Mouse (Mus musculus) cortical plate, adult 2 months (tissue): ENCODE data around the gene Chd9. TPM values are rescaled to one million over a fixed set of nuclear protein-coding genes. Genes with fewer than 3 reads are reported as not detected.

Source experiments
- H3K27ac ChIP-seq: fragments of 200-500 bp; 2 replicates; pipeline ENCODE4 v1.5.1; 2012; ENCODE audit warnings: low read length, control low read depth, inconsistent platforms; ENCODE audit not compliant: insufficient read depth
- H3K4me1 ChIP-seq: fragments of 200-500 bp; 2 replicates; pipeline ENCODE4 v1.6.1; 2011; ENCODE audit warnings: low read length; ENCODE audit not compliant: control insufficient read depth, insufficient read depth
- H3K4me3 ChIP-seq: fragments of 200-500 bp; 2 replicates; pipeline ENCODE4 v1.5.1; 2011; ENCODE audit warnings: mild to moderate bottlenecking, low read length, control low read depth; ENCODE audit not compliant: insufficient read depth
- CTCF ChIP-seq: fragments of 200-500 bp; IDR thresholded peaks from 2 replicates; pipeline ENCODE4 v1.5.1; 2011; ENCODE audit warnings: mild to moderate bottlenecking, control low read depth, low read length; ENCODE audit not compliant: insufficient read depth; ENCODE audit errors: extremely low read depth
- POLR2A ChIP-seq: fragments of 200-500 bp; IDR thresholded peaks from 2 replicates; pipeline ENCODE4 v1.6.1; 2011; ENCODE audit warnings: mild to moderate bottlenecking, low read length, control low read depth; ENCODE audit not compliant: insufficient read depth; ENCODE audit errors: extremely low read depth
- polyA plus RNA-seq: library from polyadenylated mRNA; depleted of rRNA; stranded (reverse); fragments of >200 nt; gene quantifications from 2 replicates; pipeline ENCODE4 v1.2.3, GENCODE M21; 2012

Gene Chd9
- polyA plus RNA-seq, 1 experiment: 291 TPM

GRCm38 (mm10) chr8:90936840-90937239 lies 108.7 kb downstream of the Chd9 start:
- no peak overlapping the region for H3K4me3 ChIP-seq
- H3K4me1 ChIP-seq: no peaks in the 10 kb centered on the region
- no peak for TF ChIP-seq POLR2A
- TF ChIP-seq CTCF: 0 out of 2 replicates have a peak, but pooled peaks have one; percentile 8
- H3K27ac ChIP-seq: no peak overlapping the region

GRCm38 (mm10) chr8:90938352-90938930 lies 110.3 kb downstream of the Chd9 start:
- H3K4me3 ChIP-seq: no peak overlapping the region
- H3K27ac ChIP-seq: no peak overlapping the region
- no peaks in the 10 kb centered on the region for H3K4me1 ChIP-seq
- TF ChIP-seq CTCF (no peak), POLR2A (no peak)

- Histone ChIP-seq H3K4me3 (no peak overlapping the region), H3K4me1 (no peaks in the 10 kb centered on the region), H3K27ac (no peak overlapping the region)
- TF ChIP-seq POLR2A (no peak), CTCF (no peak)
Observed at GRCm38 (mm10) chr8:90939867-90940266, 111.7 kb downstream of the Chd9 start.

- no peak overlapping the region for H3K4me3 ChIP-seq
- no peak for TF ChIP-seq POLR2A
- TF ChIP-seq CTCF: no peak
Observed at GRCm38 (mm10) chr8:90943770-90944169, 115.6 kb downstream of the Chd9 start.

GRCm38 (mm10) chr8:90954802-90955760 lies 126.9 kb downstream of the Chd9 start:
- peaks cover 5% of the 10 kb centered on the region for H3K4me1 ChIP-seq
- TF ChIP-seq CTCF (peak; percentile 26; the same call in 1 of the 2 replicates), POLR2A (peak; percentile 85)
- peak overlapping the region; percentile 47 for H3K4me3 ChIP-seq
- H3K27ac ChIP-seq: peak overlapping the region; percentile 53

More at GRCm38 (mm10) chr8:90943770-90944169, 115.6 kb downstream of the Chd9 start:
- Histone ChIP-seq H3K4me1 (no peaks in the 10 kb centered on the region), H3K27ac (no peak overlapping the region)

- Histone ChIP-seq H3K27ac (no peak overlapping the region), H3K4me3 (peak overlapping the region; percentile 47), H3K4me1 (peaks cover 9% of the 10 kb centered on the region)
- TF ChIP-seq CTCF (no peak), POLR2A (no peak)
Observed at GRCm38 (mm10) chr8:90955761-90956136, 127.6 kb downstream of the Chd9 start.

- H3K4me1 ChIP-seq: peaks cover 11% of the 10 kb centered on the region
- H3K27ac ChIP-seq: no peak overlapping the region
- no peak for TF ChIP-seq POLR2A
- no peak for TF ChIP-seq CTCF
- H3K4me3 ChIP-seq: peak overlapping the region; percentile 47
Observed at GRCm38 (mm10) chr8:90956390-90956789, 128.2 kb downstream of the Chd9 start.

- peak overlapping the region; percentile 47; the same call in 1 of the 2 replicates for H3K4me3 ChIP-seq
- H3K27ac ChIP-seq: no peak overlapping the region
- TF ChIP-seq CTCF (no peak), POLR2A (no peak)
Observed at GRCm38 (mm10) chr8:90957711-90958110, 129.6 kb downstream of the Chd9 start.

GRCm38 (mm10) chr8:90959721-90960120 lies 131.6 kb downstream of the Chd9 start:
- Histone ChIP-seq H3K27ac (no peak overlapping the region), H3K4me1 (peaks cover 13% of the 10 kb centered on the region), H3K4me3 (no peak overlapping the region)
- TF ChIP-seq POLR2A (no peak), CTCF (no peak)

More at GRCm38 (mm10) chr8:90957711-90958110, 129.6 kb downstream of the Chd9 start:
- H3K4me1 ChIP-seq: peaks cover 13% of the 10 kb centered on the region
